Mouse (Mus musculus): ENCODE data around the gene Exosc5. TPM values are rescaled to one million over a fixed set of nuclear protein-coding genes. Genes with fewer than 3 reads are reported as not detected.

Gene Exosc5
- 39.5 and 42.9 TPM in 2 replicates for polyA plus RNA-seq (2015; fragmentation: Nextera tagmentation; extraction: Ambion mirVana)

- H3K4me2 ChIP-seq (ENCODE audit: low read length), result peak within 1 kb of the TSS; percentile 89
- peak; percentile 98 for ATAC-seq
- H3K27me3 ChIP-seq (replicated peaks; ENCODE audit: control insufficient read depth, insufficient read depth, low read length), result no peaks in the 10 kb centered on the region
- WGBS, result under 1% methylated on average over 50 of the region's 50 CpGs
- H3K27ac ChIP-seq (ENCODE audit: low read depth, low read length), result peak within 1 kb of the TSS; percentile 83
- H3K9ac ChIP-seq (ENCODE audit: low read depth, low read length), result peak within 1 kb of the TSS; percentile 75
- peak within 1 kb of the TSS; percentile 78 for H3K4me3 ChIP-seq (ENCODE audit: low read length)
- H3K4me1 ChIP-seq (ENCODE audit: control insufficient read depth, insufficient read depth, low read depth, low read length), result peaks cover 19% of the 10 kb centered on the region
- no peaks in the 10 kb centered on the region for H3K9me3 ChIP-seq (ENCODE audit: control insufficient read depth, low read length)
- no peaks in the 10 kb centered on the region for H3K36me3 ChIP-seq (ENCODE audit: control insufficient read depth, insufficient read depth, low read length)
Measured at GRCm38 (mm10) chr7:25658657-25659472, at the start of gene Exosc5, which contains the start of gene Bckdha. Exosc5 (plus strand) TSS chr7:25659164. Bckdha (minus strand) TSS chr7:25658981.

- Histone ChIP-seq H3K4me2 (ENCODE audit: low read length) (no peak overlapping the region), H3K9me3 (ENCODE audit: control insufficient read depth, low read length) (peaks cover 4% of the 10 kb centered on the region; the same call in 1 of the 2 replicates), H3K4me3 (ENCODE audit: low read length) (no peak overlapping the region), H3K4me1 (ENCODE audit: control insufficient read depth, insufficient read depth, low read depth, low read length) (no peaks in the 10 kb centered on the region), H3K36me3 (ENCODE audit: control insufficient read depth, insufficient read depth, low read length) (no peaks in the 10 kb centered on the region), H3K27ac (ENCODE audit: low read depth, low read length) (no peak overlapping the region), H3K9ac (ENCODE audit: low read depth, low read length) (no peak overlapping the region), H3K27me3 (replicated peaks; ENCODE audit: control insufficient read depth, insufficient read depth, low read length) (no peaks in the 10 kb centered on the region)
- 51% methylated on average over 6 of the region's 6 CpGs for WGBS
- no peak for ATAC-seq
Measured at GRCm38 (mm10) chr7:25610056-25610455, 48.9 kb upstream of the Exosc5 start.

GRCm38 (mm10) chr7:25611501-25611900 is 47.5 kb upstream of the Exosc5 start:
- Histone ChIP-seq H3K27ac (ENCODE audit: low read depth, low read length) (no peak overlapping the region), H3K4me3 (ENCODE audit: low read length) (no peak overlapping the region), H3K4me2 (ENCODE audit: low read length) (no peak overlapping the region), H3K4me1 (ENCODE audit: control insufficient read depth, insufficient read depth, low read depth, low read length) (no peaks in the 10 kb centered on the region), H3K9me3 (ENCODE audit: control insufficient read depth, low read length) (peaks cover 4% of the 10 kb centered on the region; the same call in 1 of the 2 replicates), H3K9ac (ENCODE audit: low read depth, low read length) (no peak overlapping the region), H3K27me3 (replicated peaks; ENCODE audit: control insufficient read depth, insufficient read depth, low read length) (no peaks in the 10 kb centered on the region), H3K36me3 (ENCODE audit: control insufficient read depth, insufficient read depth, low read length) (no peaks in the 10 kb centered on the region)
- no peak for ATAC-seq
- 48% methylated on average over 7 of the region's 7 CpGs for WGBS

- ATAC-seq, result no peak
- peaks cover 3% of the 10 kb centered on the region for H3K4me1 ChIP-seq (ENCODE audit: control insufficient read depth, insufficient read depth, low read depth, low read length)
- 91% methylated on average over 5 of the region's 5 CpGs for WGBS
- no peak overlapping the region for H3K27ac ChIP-seq (ENCODE audit: low read depth, low read length)
- no peak overlapping the region for H3K4me2 ChIP-seq (ENCODE audit: low read length)
- H3K9ac ChIP-seq (ENCODE audit: low read depth, low read length), result no peak overlapping the region
- no peaks in the 10 kb centered on the region for H3K36me3 ChIP-seq (ENCODE audit: control insufficient read depth, insufficient read depth, low read length)
- no peak overlapping the region for H3K4me3 ChIP-seq (ENCODE audit: low read length)
- H3K9me3 ChIP-seq (ENCODE audit: control insufficient read depth, low read length), result no peaks in the 10 kb centered on the region
- H3K27me3 ChIP-seq (replicated peaks; ENCODE audit: control insufficient read depth, insufficient read depth, low read length), result no peaks in the 10 kb centered on the region
Measured at GRCm38 (mm10) chr7:25614086-25614485, 44.9 kb upstream of the Exosc5 start.

- Histone ChIP-seq H3K9me3 (ENCODE audit: control insufficient read depth, low read length) (no peaks in the 10 kb centered on the region), H3K9ac (ENCODE audit: low read depth, low read length) (no peak overlapping the region), H3K4me1 (ENCODE audit: control insufficient read depth, insufficient read depth, low read depth, low read length) (peaks cover 3% of the 10 kb centered on the region), H3K36me3 (ENCODE audit: control insufficient read depth, insufficient read depth, low read length) (no peaks in the 10 kb centered on the region), H3K4me3 (ENCODE audit: low read length) (no peak overlapping the region), H3K4me2 (ENCODE audit: low read length) (no peak overlapping the region), H3K27me3 (replicated peaks; ENCODE audit: control insufficient read depth, insufficient read depth, low read length) (no peaks in the 10 kb centered on the region), H3K27ac (ENCODE audit: low read depth, low read length) (no peak overlapping the region)
- no peak for ATAC-seq
- 67% methylated on average over 21 of the region's 21 CpGs for WGBS
Measured at GRCm38 (mm10) chr7:25614831-25615705, 43.9 kb upstream of the Exosc5 start.

- H3K9ac ChIP-seq (ENCODE audit: low read depth, low read length), result no peak within 1 kb of the TSS
- 79% methylated on average over 5 of the region's 5 CpGs for WGBS
- H3K4me3 ChIP-seq (ENCODE audit: low read length), result no peak within 1 kb of the TSS
- no peak within 1 kb of the TSS for H3K27ac ChIP-seq (ENCODE audit: low read depth, low read length)
- ATAC-seq, result no peak
- no peaks in the 10 kb centered on the region for H3K27me3 ChIP-seq (replicated peaks; ENCODE audit: control insufficient read depth, insufficient read depth, low read length)
- no peak within 1 kb of the TSS for H3K4me2 ChIP-seq (ENCODE audit: low read length)
- peaks cover 3% of the 10 kb centered on the region for H3K4me1 ChIP-seq (ENCODE audit: control insufficient read depth, insufficient read depth, low read depth, low read length)
- no peaks in the 10 kb centered on the region for H3K36me3 ChIP-seq (ENCODE audit: control insufficient read depth, insufficient read depth, low read length)
- H3K9me3 ChIP-seq (ENCODE audit: control insufficient read depth, low read length), result no peaks in the 10 kb centered on the region
Measured at GRCm38 (mm10) chr7:25615706-25616011, 43.3 kb upstream of the Exosc5 start, which contains the start of gene Erich4. Erich4 (minus strand) TSS chr7:25615892.

GRCm38 (mm10) chr7:25617376-25618160 is 41.4 kb upstream of the Exosc5 start:
- 81% methylated on average over 10 of the region's 10 CpGs for WGBS
- no peak overlapping the region for H3K4me3 ChIP-seq (ENCODE audit: low read length)
- H3K4me2 ChIP-seq (ENCODE audit: low read length), result no peak overlapping the region
- no peaks in the 10 kb centered on the region for H3K9me3 ChIP-seq (ENCODE audit: control insufficient read depth, low read length)
- H3K36me3 ChIP-seq (ENCODE audit: control insufficient read depth, insufficient read depth, low read length), result no peaks in the 10 kb centered on the region
- H3K27ac ChIP-seq (ENCODE audit: low read depth, low read length), result no peak overlapping the region
- no peaks in the 10 kb centered on the region for H3K27me3 ChIP-seq (replicated peaks; ENCODE audit: control insufficient read depth, insufficient read depth, low read length)
- no peak for ATAC-seq
- H3K9ac ChIP-seq (ENCODE audit: low read depth, low read length), result no peak overlapping the region
- H3K4me1 ChIP-seq (ENCODE audit: control insufficient read depth, insufficient read depth, low read depth, low read length), result peaks cover 3% of the 10 kb centered on the region

- peak within 1 kb of the TSS; percentile 61 for H3K4me3 ChIP-seq (ENCODE audit: low read length)
- H3K9me3 ChIP-seq (ENCODE audit: control insufficient read depth, low read length), result no peaks in the 10 kb centered on the region
- H3K9ac ChIP-seq (ENCODE audit: low read depth, low read length), result peak within 1 kb of the TSS; percentile 57
- H3K27ac ChIP-seq (ENCODE audit: low read depth, low read length), result peak within 1 kb of the TSS; percentile 55
- H3K27me3 ChIP-seq (replicated peaks; ENCODE audit: control insufficient read depth, insufficient read depth, low read length), result no peaks in the 10 kb centered on the region
- H3K36me3 ChIP-seq (ENCODE audit: control insufficient read depth, insufficient read depth, low read length), result no peaks in the 10 kb centered on the region
- peaks cover 3% of the 10 kb centered on the region for H3K4me1 ChIP-seq (ENCODE audit: control insufficient read depth, insufficient read depth, low read depth, low read length)
- WGBS, result under 1% methylated on average over 53 of the region's 53 CpGs
- ATAC-seq, result peak; percentile 97
- peak within 1 kb of the TSS; percentile 53 for H3K4me2 ChIP-seq (ENCODE audit: low read length)
Measured at GRCm38 (mm10) chr7:25618865-25619721, 39.9 kb upstream of the Exosc5 start, which contains the start of gene Dmac2. Dmac2 (plus strand) TSS chr7:25619414.

All from hindbrain, embryonic 16.5 days (tissue).